Mouse (Mus musculus) cerebellum, adult 2 months (tissue): Measurements from ENCODE around the gene Cmss1.

Experiments
- CTCF ChIP-seq: fragments of 200-500 bp; IDR thresholded peaks from 2 replicates; pipeline ENCODE4 v1.5.1; 2011; ENCODE audit warnings: low read depth, mild to moderate bottlenecking, control low read depth, low read length, moderate library complexity, borderline replicate concordance; ENCODE audit not compliant: insufficient read depth
- POLR2A ChIP-seq: fragments of 200-500 bp; IDR thresholded peaks from 2 replicates; pipeline ENCODE4 v1.6.1; 2011; ENCODE audit warnings: low read length, control low read depth, borderline replicate concordance; ENCODE audit not compliant: insufficient read depth

GRCm38 (mm10) chr16:57445096-57446094 lies 161.3 kb downstream of the Cmss1 start:
- TF ChIP-seq CTCF, result no peak
- no peak for TF ChIP-seq POLR2A
